Mouse (Mus musculus) brain, embryonic 14.5 days (tissue): ENCODE data around the gene Lrch1.

Experiments
- CTCF ChIP-seq: fragments of 200-500 bp; IDR thresholded peaks from 2 replicates; pipeline ENCODE4 v1.5.1; 2012; ENCODE audit warnings: inconsistent platforms, mild to moderate bottlenecking, moderate library complexity, borderline replicate concordance; ENCODE audit not compliant: insufficient read depth, insufficient read length; ENCODE audit errors: extremely low read depth
- POLR2A ChIP-seq: fragments of 200-500 bp; IDR thresholded peaks from 2 replicates; pipeline ENCODE4 v1.6.1; 2012; ENCODE audit warnings: mild to moderate bottlenecking, inconsistent platforms, borderline replicate concordance; ENCODE audit not compliant: poor library complexity, insufficient read depth, insufficient read length, severe bottlenecking; ENCODE audit errors: extremely low read depth

GRCm38 (mm10) chr14:74723541-74723940 is 224.1 kb downstream of the Lrch1 start:
- TF ChIP-seq CTCF (no peak), POLR2A (no peak)
